Mouse (Mus musculus) bone marrow macrophage, adult 2 months (primary cell): ENCODE measurements at regions not wholly inside any gene's neighbourhood (a gene's known extent, or its start where the extent isn't known, plus 50 kb on each side); places are given as distances from the start of the nearest gene placed in this dataset.

Experiments
- CTCF ChIP-seq: IDR thresholded peaks from 2 replicates; pipeline ENCODE4 v1.5.1; 2012; ENCODE audit warnings: low read depth, mild to moderate bottlenecking, low read length, moderate library complexity
- POLR2A ChIP-seq: IDR thresholded peaks from 2 replicates; pipeline ENCODE4 v1.6.1; 2012; ENCODE audit warnings: mild to moderate bottlenecking, low read depth, low read length, borderline replicate concordance

- TF ChIP-seq CTCF (no peak), POLR2A (no peak)
These were observed 110.0 kb upstream of the Cblb start for GRCm38 (mm10) chr16:51921025-51921424.
